9 mouse cellular contexts compared by ENCODE assay signal in genomic region chr5:117307699-117308098, GRCm38 (mm10). TPM values are rescaled to one million over a fixed set of nuclear protein-coding genes. Genes with fewer than 3 reads are reported as not detected.
DNase-seq lines count a peak whose midpoint lies in the region; ATAC-seq lines count a peak whose summit lies in the region.
"Had no signal": no experiment of that assay in that cellular context is flagged by ENCODE, and none has a peak within 500 bp of the region (broad histone marks: within the 10 kb centered on the region; RNA-seq: fewer than 3 reads in every experiment).

No protein-coding gene starts in this region.

- H3K27ac ChIP-seq in hindbrain, embryonic 14.5 days = no peak overlapping the region
- H3K27ac ChIP-seq in hindbrain, embryonic 13.5 days = no peak overlapping the region
- H3K27ac ChIP-seq in limb, embryonic 10.5 days = no peak overlapping the region
- H3K27ac ChIP-seq: embryonic facial prominence, embryonic 15.5 days had no signal

- ATAC-seq in hindbrain, embryonic 14.5 days (ENCODE audit: low FRiP score) = no peak
- no peak for ATAC-seq in hindbrain, embryonic 13.5 days (ENCODE audit: low FRiP score)
- peak; percentile 69 for ATAC-seq in erythroid progenitor cell, adult 5-6 weeks (replicated peaks; ENCODE audit: low FRiP score, poor library complexity, severe bottlenecking)

- H3K4me3 ChIP-seq in hindbrain, embryonic 14.5 days (replicated peaks; ENCODE audit: low read length) = no peak overlapping the region
- H3K4me3 ChIP-seq in hindbrain, embryonic 13.5 days = no peak overlapping the region
- H3K4me3 ChIP-seq in limb, embryonic 10.5 days = no peak overlapping the region
- H3K4me3 ChIP-seq: embryonic facial prominence, embryonic 15.5 days had no signal

- 0 out of 2 replicates have a peak, but pooled peaks cover 3% of the 10 kb centered on the region for H3K9me3 ChIP-seq in hindbrain, embryonic 14.5 days (ENCODE audit: control insufficient read depth, low read length)
- H3K9me3 ChIP-seq in hindbrain, embryonic 13.5 days = no peaks in the 10 kb centered on the region
- no peaks in the 10 kb centered on the region for H3K9me3 ChIP-seq in limb, embryonic 10.5 days (replicated peaks)
- H3K9me3 ChIP-seq: embryonic facial prominence, embryonic 15.5 days had no signal

- H3K36me3 ChIP-seq in hindbrain, embryonic 14.5 days (replicated peaks; ENCODE audit: control insufficient read depth, insufficient read depth) = no peaks in the 10 kb centered on the region
- no peaks in the 10 kb centered on the region for H3K36me3 ChIP-seq in hindbrain, embryonic 13.5 days
- no peaks in the 10 kb centered on the region for H3K36me3 ChIP-seq in limb, embryonic 10.5 days
- H3K36me3 ChIP-seq: embryonic facial prominence, embryonic 15.5 days had no signal

- DNase-seq in hindbrain, embryonic 14.5 days (ENCODE audit: low spot score) = peak; percentile 55
- peak; percentile 89 for DNase-seq in adrenal gland, postnatal 10 days
- DNase-seq in induced T-regulatory cell, adult 2 months (ENCODE audit: low read depth) = peak; percentile 79
- DNase-seq in limb, embryonic 10.5 days (ENCODE audit: low spot score) = peak; percentile 79
- DNase-seq in naive thymus-derived CD4-positive, alpha-beta T cell, adult 2 months (ENCODE audit: low read depth) = peak; percentile 82
- DNase-seq in thymus, adult 18-20 months = peak; percentile 37 to 52

- no peak overlapping the region for H3K9ac ChIP-seq in hindbrain, embryonic 14.5 days
- H3K9ac ChIP-seq in hindbrain, embryonic 13.5 days = no peak overlapping the region
- H3K9ac ChIP-seq: embryonic facial prominence, embryonic 15.5 days had no signal

- H3K4me2 ChIP-seq in hindbrain, embryonic 14.5 days (replicated peaks) = no peak overlapping the region
- no peak overlapping the region for H3K4me2 ChIP-seq in hindbrain, embryonic 13.5 days
- H3K4me2 ChIP-seq: embryonic facial prominence, embryonic 15.5 days had no signal

- WGBS in hindbrain, embryonic 14.5 days = 44% methylated on average over 11 of the region's 11 CpGs
- WGBS in hindbrain, embryonic 13.5 days = 44% methylated on average over 11 of the region's 11 CpGs
- WGBS in limb, embryonic 10.5 days = 41% methylated on average over 11 of the region's 11 CpGs

- H3K27me3 ChIP-seq in hindbrain, embryonic 14.5 days (ENCODE audit: control insufficient read depth, insufficient read depth, low read length) = no peaks in the 10 kb centered on the region
- no peaks in the 10 kb centered on the region for H3K27me3 ChIP-seq in hindbrain, embryonic 13.5 days
- no peaks in the 10 kb centered on the region for H3K27me3 ChIP-seq in limb, embryonic 10.5 days (ENCODE audit: low read depth, poor library complexity, severe bottlenecking)
- H3K27me3 ChIP-seq: embryonic facial prominence, embryonic 15.5 days had no signal

- 0 out of 2 replicates have a peak, but pooled peaks cover 4% of the 10 kb centered on the region for H3K4me1 ChIP-seq in hindbrain, embryonic 14.5 days (replicated peaks; ENCODE audit: control insufficient read depth, insufficient read depth, low read length)
- peaks cover 3% of the 10 kb centered on the region for H3K4me1 ChIP-seq in hindbrain, embryonic 13.5 days (replicated peaks)
- no peaks in the 10 kb centered on the region; the same call in 1 of the 2 replicates for H3K4me1 ChIP-seq in limb, embryonic 10.5 days
- H3K4me1 ChIP-seq: embryonic facial prominence, embryonic 15.5 days had no signal

RNA-seq across cellular contexts. Expression of gene Vsig10, which starts 11.2 kb away (rescaled TPM):
- 0.75 and 1.1 TPM in 2 replicates for polyA plus RNA-seq in hindbrain, embryonic 14.5 days (2014; fragmentation: Nextera tagmentation; extraction: Ambion mirVana)
- 1.5 and 1.9 TPM in 2 replicates for polyA plus RNA-seq in hindbrain, embryonic 13.5 days (2015; fragmentation: Nextera tagmentation; extraction: Ambion mirVana)
- total RNA-seq in adrenal gland, postnatal 10 days (2021) = 10 to 100 TPM; 23.4 to 26.0 TPM
- total RNA-seq in erythroid progenitor cell, adult 5-6 weeks (2015; ENCODE audit: low replicate concordance) = not detected in 2 replicates
- total RNA-seq in erythroid progenitor cell, adult 5-6 weeks (2017; ENCODE audit: low replicate concordance) = 0.98 TPM in 1 of 2 replicates, not detected in the other
- polyA plus RNA-seq in limb, embryonic 10.5 days (2016; fragmentation: Nextera tagmentation; extraction: Ambion mirVana) = 3.1 and 4.4 TPM in 2 replicates

RNA-seq across cellular contexts. Expression of gene Pebp1, which starts 20.3 kb away (rescaled TPM):
- polyA plus RNA-seq in hindbrain, embryonic 14.5 days (2014; fragmentation: Nextera tagmentation; extraction: Ambion mirVana) = 1,042 and 1,087 TPM in 2 replicates
- polyA plus RNA-seq in hindbrain, embryonic 13.5 days (2015; fragmentation: Nextera tagmentation; extraction: Ambion mirVana) = 1,027 and 1,043 TPM in 2 replicates
- total RNA-seq in adrenal gland, postnatal 10 days (2021) = 100 to 1,000 TPM; 763 to 803 TPM
- 31.4 and 46.9 TPM in 2 replicates for total RNA-seq in erythroid progenitor cell, adult 5-6 weeks (2015; ENCODE audit: low replicate concordance)
- 11.6 and 17.5 TPM in 2 replicates for total RNA-seq in erythroid progenitor cell, adult 5-6 weeks (2017; ENCODE audit: low replicate concordance)
- 922 and 1,037 TPM in 2 replicates for polyA plus RNA-seq in limb, embryonic 10.5 days (2016; fragmentation: Nextera tagmentation; extraction: Ambion mirVana)

RNA-seq across cellular contexts. Expression of gene Wsb2, which starts 49.4 kb away (rescaled TPM):
- polyA plus RNA-seq in hindbrain, embryonic 14.5 days (2014; fragmentation: Nextera tagmentation; extraction: Ambion mirVana) = 292 and 336 TPM in 2 replicates
- 181 and 194 TPM in 2 replicates for polyA plus RNA-seq in hindbrain, embryonic 13.5 days (2015; fragmentation: Nextera tagmentation; extraction: Ambion mirVana)
- 10 to 100 TPM; 92.8 to 97.5 TPM for total RNA-seq in adrenal gland, postnatal 10 days (2021)
- total RNA-seq in erythroid progenitor cell, adult 5-6 weeks (2015; ENCODE audit: low replicate concordance) = 6.1 and 13.4 TPM in 2 replicates
- total RNA-seq in erythroid progenitor cell, adult 5-6 weeks (2017; ENCODE audit: low replicate concordance) = 3.8 and 7.7 TPM in 2 replicates
- 37.2 and 41.7 TPM in 2 replicates for polyA plus RNA-seq in limb, embryonic 10.5 days (2016; fragmentation: Nextera tagmentation; extraction: Ambion mirVana)
